Mouse (Mus musculus): ENCODE data around the gene Hist1h4f. TPM values are rescaled to one million over a fixed set of nuclear protein-coding genes. Genes with fewer than 3 reads are reported as not detected.
"Not testable (repeated sequence)": the region's sequence is repeated elsewhere in the genome, so short reads cannot be mapped to it uniquely, and the experiment has no call there.

The Hist1h4f gene
- polyA plus RNA-seq, 1 experiment from 2014 or later: 1.1 TPM

DNA sequence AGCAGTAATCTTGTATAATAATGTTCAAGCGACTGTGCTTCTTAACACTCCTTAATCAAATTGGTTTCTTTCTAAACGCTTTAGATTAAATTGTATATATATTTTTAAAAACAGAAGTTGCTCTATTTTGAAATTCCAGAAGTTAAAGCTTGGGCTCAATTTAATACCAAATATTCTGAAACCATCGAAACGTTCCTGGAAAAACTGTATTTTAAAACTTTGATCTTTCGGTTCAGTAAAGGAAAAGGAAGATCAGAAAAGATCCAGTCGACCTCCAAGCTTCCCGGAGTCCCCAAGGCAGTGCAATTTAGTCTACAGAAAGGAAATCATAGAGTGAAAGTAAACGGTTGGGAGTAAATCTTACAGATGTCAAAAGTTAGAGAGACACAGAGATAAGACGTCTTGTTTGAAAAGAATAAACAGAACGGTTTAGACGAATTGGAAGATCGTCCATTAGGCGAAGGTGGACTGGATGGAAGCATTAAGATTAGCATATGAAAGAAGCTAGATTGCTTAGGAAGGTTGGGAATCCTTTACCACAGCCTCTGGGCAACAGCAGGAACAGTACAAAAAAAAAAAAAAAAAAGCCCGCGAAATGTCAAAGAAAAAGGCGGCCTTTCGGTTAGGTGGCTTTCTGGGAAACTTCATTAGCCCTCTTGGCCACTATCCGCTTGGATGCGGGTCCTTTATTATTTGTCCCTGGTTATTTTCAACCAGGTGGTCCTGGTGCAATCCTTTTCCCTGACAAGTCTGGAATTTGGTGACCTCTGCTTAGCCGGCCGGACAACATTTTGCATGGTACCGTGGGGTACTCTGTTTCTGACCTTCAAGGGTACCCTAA is 34.9 kb upstream of the Hist1h4f start:
- Histone ChIP-seq H3K9ac (ENCODE audit: low read depth, low read length) (peak overlapping the region; percentile 63), H3K4me3 (ENCODE audit: low read length) (peak overlapping the region; percentile 44), H3K36me3 (ENCODE audit: control insufficient read depth, insufficient read depth, low read length) (no peaks in the 10 kb centered on the region), H3K9me3 (ENCODE audit: control insufficient read depth, low read length) (no peaks in the 10 kb centered on the region), H3K27ac (ENCODE audit: low read depth, low read length) (peak overlapping the region; percentile 98), H3K27me3 (ENCODE audit: control insufficient read depth, insufficient read depth, low read length) (no peaks in the 10 kb centered on the region), H3K4me1 (ENCODE audit: control insufficient read depth, insufficient read depth, low read length) (peaks cover 12% of the 10 kb centered on the region), H3K4me2 (replicated peaks; ENCODE audit: low read depth, low read length) (peak overlapping the region; percentile 59)
- ATAC-seq (ENCODE audit: low FRiP score, low TSS enrichment): no peak
- 2% methylated on average over 22 of the region's 22 CpGs for WGBS

DNA sequence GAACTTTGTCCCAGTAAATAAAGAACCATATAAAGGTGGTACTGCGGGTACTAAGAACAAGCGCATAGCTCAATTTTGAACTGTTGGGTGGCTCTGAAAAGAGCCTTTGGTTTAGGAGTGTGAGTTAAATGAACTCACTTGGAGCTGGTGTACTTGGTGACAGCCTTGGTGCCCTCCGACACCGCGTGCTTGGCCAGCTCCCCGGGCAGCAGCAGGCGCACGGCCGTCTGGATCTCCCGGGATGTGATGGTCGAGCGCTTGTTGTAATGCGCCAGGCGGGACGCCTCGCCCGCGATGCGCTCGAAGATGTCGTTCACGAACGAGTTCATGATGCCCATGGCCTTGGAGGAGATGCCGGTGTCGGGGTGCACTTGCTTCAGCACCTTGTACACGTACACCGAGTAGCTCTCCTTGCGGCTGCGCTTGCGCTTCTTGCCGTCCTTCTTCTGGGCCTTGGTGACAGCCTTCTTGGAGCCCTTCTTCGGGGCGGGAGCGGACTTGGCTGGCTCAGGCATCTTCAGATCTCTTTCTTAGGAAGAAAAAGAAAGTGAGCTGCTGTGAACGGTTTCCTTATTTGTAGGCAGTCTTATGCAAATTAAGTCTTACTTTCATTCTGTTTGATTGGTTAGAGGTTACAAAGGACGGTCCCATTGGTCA is 34.1 kb upstream of the Hist1h4f start:
- WGBS: under 1% methylated on average over 19 of the region's 36 CpGs
- H3K27ac ChIP-seq (ENCODE audit: low read depth, low read length): peak overlapping the region; percentile 93
- H3K4me3 ChIP-seq (ENCODE audit: low read length): peak overlapping the region; percentile 44
- H3K27me3 ChIP-seq (ENCODE audit: control insufficient read depth, insufficient read depth, low read length); H3K9me3 ChIP-seq (ENCODE audit: control insufficient read depth, low read length); H3K36me3 ChIP-seq (ENCODE audit: control insufficient read depth, insufficient read depth, low read length): not testable (repeated sequence)
- ATAC-seq (ENCODE audit: low FRiP score, low TSS enrichment): peak; percentile 87
- H3K9ac ChIP-seq (ENCODE audit: low read depth, low read length): peak overlapping the region; percentile 71
- H3K4me1 ChIP-seq (ENCODE audit: control insufficient read depth, insufficient read depth, low read length): peaks cover 17% of the 10 kb centered on the region
- peak overlapping the region; percentile 60 for H3K4me2 ChIP-seq (replicated peaks; ENCODE audit: low read depth, low read length)

DNA sequence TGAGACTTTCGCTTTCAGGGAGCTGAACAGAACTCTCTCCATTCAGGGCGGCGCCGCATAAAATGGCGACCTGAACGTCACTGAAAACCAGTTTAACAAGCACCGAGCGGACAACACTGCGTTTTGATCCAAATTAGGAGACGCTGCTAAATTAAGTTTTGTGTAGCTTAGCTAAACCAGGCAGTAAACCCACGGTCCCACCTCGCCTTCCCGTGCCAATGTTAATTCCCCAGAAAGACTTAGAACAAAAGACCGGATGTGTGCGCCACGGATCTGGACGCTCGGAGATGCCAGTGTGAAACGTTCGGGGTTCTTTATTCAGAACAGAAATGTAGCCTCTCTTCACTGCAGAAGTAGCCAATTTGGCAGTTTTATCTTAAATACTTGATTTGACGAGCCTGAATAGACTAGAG is 33.6 kb upstream of the Hist1h4f start:
- WGBS: under 1% methylated on average over 21 of the region's 21 CpGs
- Histone ChIP-seq H3K27me3 (ENCODE audit: control insufficient read depth, insufficient read depth, low read length) (no peaks in the 10 kb centered on the region), H3K4me3 (ENCODE audit: low read length) (peak overlapping the region; percentile 44), H3K9me3 (ENCODE audit: control insufficient read depth, low read length) (no peaks in the 10 kb centered on the region), H3K9ac (ENCODE audit: low read depth, low read length) (peak overlapping the region; percentile 71), H3K4me2 (replicated peaks; ENCODE audit: low read depth, low read length) (peak overlapping the region; percentile 60), H3K4me1 (ENCODE audit: control insufficient read depth, insufficient read depth, low read length) (peaks cover 17% of the 10 kb centered on the region), H3K36me3 (ENCODE audit: control insufficient read depth, insufficient read depth, low read length) (no peaks in the 10 kb centered on the region), H3K27ac (ENCODE audit: low read depth, low read length) (peak overlapping the region; percentile 93)
- ATAC-seq (ENCODE audit: low FRiP score, low TSS enrichment): no peak

DNA sequence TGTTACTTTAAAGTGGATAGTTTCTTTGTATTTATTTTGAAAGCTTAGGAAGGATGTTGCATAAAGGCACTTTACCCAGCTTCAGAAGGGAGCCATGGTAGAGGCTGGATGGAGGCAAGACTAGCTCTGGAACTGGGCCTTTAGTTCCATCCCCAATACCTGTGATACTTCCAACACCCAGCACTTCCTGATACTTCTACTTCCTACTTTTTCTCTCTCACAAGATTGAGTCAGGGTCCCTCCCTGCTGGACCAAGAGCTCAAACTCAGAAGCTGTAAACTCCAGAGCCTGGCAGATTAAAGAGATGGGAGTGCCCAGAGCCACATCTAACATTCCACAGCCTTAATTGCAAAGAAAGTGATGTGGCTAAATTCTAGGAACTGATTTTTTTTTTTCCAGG is 32.9 kb upstream of the Hist1h4f start:
- no peaks in the 10 kb centered on the region for H3K27me3 ChIP-seq (ENCODE audit: control insufficient read depth, insufficient read depth, low read length)
- no peak for ATAC-seq (ENCODE audit: low FRiP score, low TSS enrichment)
- H3K27ac ChIP-seq (ENCODE audit: low read depth, low read length): peak overlapping the region; percentile 93
- peak overlapping the region; percentile 71 for H3K9ac ChIP-seq (ENCODE audit: low read depth, low read length)
- H3K9me3 ChIP-seq (ENCODE audit: control insufficient read depth, low read length): no peaks in the 10 kb centered on the region
- H3K4me1 ChIP-seq (ENCODE audit: control insufficient read depth, insufficient read depth, low read length): peaks cover 17% of the 10 kb centered on the region
- H3K4me2 ChIP-seq (replicated peaks; ENCODE audit: low read depth, low read length): peak overlapping the region; percentile 60
- H3K4me3 ChIP-seq (ENCODE audit: low read length): peak overlapping the region; percentile 44
- H3K36me3 ChIP-seq (ENCODE audit: control insufficient read depth, insufficient read depth, low read length): no peaks in the 10 kb centered on the region

DNA sequence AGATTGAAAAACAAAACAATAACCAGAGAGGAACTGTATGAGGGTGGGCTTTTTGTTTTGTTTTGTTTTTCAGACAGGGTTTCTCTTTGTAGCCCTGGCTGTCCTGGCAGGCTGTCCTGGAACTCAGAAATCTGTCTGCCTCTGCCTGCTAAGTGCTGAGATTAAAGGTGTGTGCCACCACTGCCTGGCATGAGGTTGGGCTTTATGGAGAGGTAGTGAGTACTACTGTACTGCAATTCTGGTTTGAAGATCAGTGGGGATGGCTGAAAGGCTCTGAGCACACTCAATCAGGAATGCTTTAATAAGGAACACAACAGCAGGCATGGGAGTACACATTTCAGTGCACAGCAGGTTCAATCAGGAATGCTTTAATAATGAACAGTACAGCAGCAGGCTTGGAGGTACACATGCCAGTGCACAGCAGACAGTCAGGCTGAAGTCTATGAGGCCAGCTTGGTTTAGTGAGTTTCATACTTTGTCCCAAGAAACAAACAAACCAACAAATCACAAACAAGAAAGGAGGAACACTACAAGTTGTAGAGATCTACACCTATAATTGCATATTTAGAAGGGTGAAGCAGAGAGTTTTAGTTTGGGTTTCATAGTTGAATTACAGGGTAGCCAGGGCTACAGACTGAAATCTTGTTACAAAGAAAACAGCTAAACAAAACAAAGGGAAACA is 32.1 kb upstream of the Hist1h4f start:
- no peaks in the 10 kb centered on the region for H3K9me3 ChIP-seq (ENCODE audit: control insufficient read depth, low read length)
- H3K4me2 ChIP-seq (replicated peaks; ENCODE audit: low read depth, low read length): no peak overlapping the region
- no peaks in the 10 kb centered on the region for H3K36me3 ChIP-seq (ENCODE audit: control insufficient read depth, insufficient read depth, low read length)
- H3K4me1 ChIP-seq (ENCODE audit: control insufficient read depth, insufficient read depth, low read length): peaks cover 17% of the 10 kb centered on the region
- ATAC-seq (ENCODE audit: low FRiP score, low TSS enrichment): no peak
- no peak overlapping the region for H3K4me3 ChIP-seq (ENCODE audit: low read length)
- H3K27ac ChIP-seq (ENCODE audit: low read depth, low read length): peak overlapping the region; percentile 97
- H3K27me3 ChIP-seq (ENCODE audit: control insufficient read depth, insufficient read depth, low read length): no peaks in the 10 kb centered on the region
- no peak overlapping the region; the same call in 1 of the 2 replicates for H3K9ac ChIP-seq (ENCODE audit: low read depth, low read length)

DNA sequence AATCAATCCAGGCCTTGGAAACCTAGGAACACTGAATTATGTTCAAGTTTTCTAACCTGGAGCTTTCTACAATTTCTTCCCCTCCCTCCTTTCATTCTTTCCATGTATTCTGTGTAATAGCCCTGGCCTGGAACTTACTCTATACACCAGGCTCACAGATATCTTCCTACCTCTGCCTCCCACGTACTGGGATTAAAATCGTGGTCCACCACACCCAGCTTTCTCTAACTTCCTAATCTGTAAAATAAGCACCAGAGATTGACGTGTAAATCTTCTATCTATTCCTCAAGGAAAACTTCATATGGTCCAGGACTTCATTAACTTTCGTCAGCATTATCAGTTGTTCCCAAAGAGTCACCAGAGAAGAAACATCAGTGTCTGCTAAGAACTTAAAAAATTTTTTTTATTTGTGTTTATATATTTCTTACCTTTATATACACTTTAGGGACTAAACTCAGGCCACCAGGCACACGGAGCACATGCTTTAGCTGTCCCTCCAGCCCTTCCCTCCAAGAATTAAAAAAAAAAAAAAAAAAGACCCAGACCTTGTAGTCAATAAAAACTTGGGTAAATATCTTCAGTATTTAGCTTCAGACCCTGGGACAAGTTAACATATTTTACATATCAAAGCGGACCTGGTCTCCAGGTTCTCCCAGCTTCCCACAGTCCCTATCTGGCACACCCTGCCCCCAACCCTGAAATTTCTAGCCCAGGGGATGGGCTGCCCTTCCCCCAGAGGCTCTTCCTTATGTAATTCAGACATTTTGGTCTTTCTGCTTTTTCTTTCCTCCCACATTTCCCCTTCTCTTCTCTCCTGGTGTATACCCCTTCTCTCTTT is 31.0 kb upstream of the Hist1h4f start:
- Histone ChIP-seq H3K27me3 (ENCODE audit: control insufficient read depth, insufficient read depth, low read length) (no peaks in the 10 kb centered on the region), H3K9ac (ENCODE audit: low read depth, low read length) (peak overlapping the region; percentile 84), H3K4me1 (ENCODE audit: control insufficient read depth, insufficient read depth, low read length) (peaks cover 17% of the 10 kb centered on the region), H3K36me3 (ENCODE audit: control insufficient read depth, insufficient read depth, low read length) (no peaks in the 10 kb centered on the region), H3K4me2 (replicated peaks; ENCODE audit: low read depth, low read length) (peak overlapping the region; percentile 81), H3K27ac (ENCODE audit: low read depth, low read length) (peak overlapping the region; percentile 97), H3K9me3 (ENCODE audit: control insufficient read depth, low read length) (no peaks in the 10 kb centered on the region), H3K4me3 (ENCODE audit: low read length) (peak overlapping the region; percentile 56)
- 12% methylated on average over 6 of the region's 6 CpGs for WGBS
- no peak for ATAC-seq (ENCODE audit: low FRiP score, low TSS enrichment)

DNA sequence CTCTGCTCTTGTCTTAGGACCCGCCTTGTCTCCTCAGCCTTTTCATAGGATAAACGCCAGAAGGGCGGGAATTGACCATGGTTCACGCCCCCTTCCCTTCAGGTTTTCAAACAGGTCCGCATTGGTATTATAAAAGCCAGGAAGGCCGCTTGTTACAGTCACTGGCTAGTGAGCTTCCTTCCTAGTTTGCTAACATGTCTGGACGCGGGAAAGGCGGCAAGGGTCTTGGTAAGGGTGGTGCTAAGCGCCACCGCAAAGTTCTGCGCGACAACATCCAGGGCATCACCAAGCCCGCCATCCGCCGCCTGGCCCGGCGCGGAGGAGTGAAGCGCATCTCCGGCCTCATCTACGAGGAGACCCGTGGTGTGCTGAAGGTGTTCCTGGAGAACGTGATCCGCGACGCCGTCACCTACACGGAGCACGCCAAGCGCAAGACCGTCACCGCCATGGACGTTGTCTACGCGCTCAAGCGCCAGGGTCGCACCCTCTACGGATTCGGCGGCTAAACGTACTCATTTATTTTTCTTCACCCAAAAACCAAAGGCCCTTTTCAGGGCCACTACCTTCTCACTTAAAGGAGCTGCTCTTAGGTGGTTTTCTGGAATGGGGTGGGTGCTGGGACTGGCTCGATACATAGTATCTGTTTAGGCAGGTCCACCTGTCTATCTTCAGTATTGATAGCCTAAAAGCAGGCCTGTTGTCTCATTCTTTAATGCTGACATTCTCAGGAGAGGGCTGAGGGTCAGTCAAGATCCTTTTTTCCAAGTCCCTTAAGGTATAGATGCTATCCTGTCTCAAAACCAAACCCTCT is 30.2 kb upstream of the Hist1h4f start, which contains the start of gene Hist1h4d:
Hist1h4d (plus strand) TSS at position 191 of the 811 bp plus-strand sequence.
- H3K27me3 ChIP-seq (ENCODE audit: control insufficient read depth, insufficient read depth, low read length): no peaks in the 10 kb centered on the region
- no peaks in the 10 kb centered on the region for H3K9me3 ChIP-seq (ENCODE audit: control insufficient read depth, low read length)
- H3K4me3 ChIP-seq (ENCODE audit: low read length): peak within 1 kb of the TSS; percentile 56
- H3K9ac ChIP-seq (ENCODE audit: low read depth, low read length): peak within 1 kb of the TSS; percentile 84
- no peaks in the 10 kb centered on the region for H3K36me3 ChIP-seq (ENCODE audit: control insufficient read depth, insufficient read depth, low read length)
- H3K4me1 ChIP-seq (ENCODE audit: control insufficient read depth, insufficient read depth, low read length): peaks cover 20% of the 10 kb centered on the region
- H3K4me2 ChIP-seq (replicated peaks; ENCODE audit: low read depth, low read length): peak within 1 kb of the TSS; percentile 81
- under 1% methylated on average over 43 of the region's 43 CpGs for WGBS
- ATAC-seq (ENCODE audit: low FRiP score, low TSS enrichment): peak; percentile 90
- H3K27ac ChIP-seq (ENCODE audit: low read depth, low read length): peak within 1 kb of the TSS; percentile 97

DNA sequence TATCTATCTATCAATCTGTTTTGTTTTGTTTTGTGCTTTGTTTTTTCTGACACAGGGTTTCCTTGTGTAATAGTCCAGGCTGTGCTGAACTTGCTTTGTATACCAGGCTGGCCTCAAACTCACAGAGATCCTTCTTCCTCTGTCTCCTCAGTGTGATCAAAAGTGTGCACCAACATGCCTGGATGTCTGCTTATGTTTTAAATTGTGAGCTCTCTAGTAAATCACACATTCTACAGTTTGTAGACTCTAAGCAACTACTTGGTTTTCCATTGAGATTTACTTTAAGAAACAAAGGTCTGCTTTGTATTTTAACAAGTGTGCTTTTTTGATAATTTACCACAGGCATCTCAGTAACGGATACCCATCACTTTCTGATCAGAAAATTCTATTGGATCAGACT is 26.4 kb upstream of the Hist1h4f start:
- Histone ChIP-seq H3K9ac (ENCODE audit: low read depth, low read length) (no peak overlapping the region), H3K36me3 (ENCODE audit: control insufficient read depth, insufficient read depth, low read length) (no peaks in the 10 kb centered on the region), H3K27ac (ENCODE audit: low read depth, low read length) (0 out of 2 replicates have a peak overlapping the region, but pooled peaks have one; percentile 37), H3K27me3 (ENCODE audit: control insufficient read depth, insufficient read depth, low read length) (no peaks in the 10 kb centered on the region), H3K4me2 (replicated peaks; ENCODE audit: low read depth, low read length) (no peak overlapping the region), H3K9me3 (ENCODE audit: control insufficient read depth, low read length) (no peaks in the 10 kb centered on the region), H3K4me3 (ENCODE audit: low read length) (no peak overlapping the region), H3K4me1 (ENCODE audit: control insufficient read depth, insufficient read depth, low read length) (peaks cover 13% of the 10 kb centered on the region)
- no peak for ATAC-seq (ENCODE audit: low FRiP score, low TSS enrichment)
- WGBS: 98% methylated on average over 1 of the region's 1 CpGs

All from kidney, embryonic 14.5 days (tissue).